Mouse (Mus musculus) heart, embryonic 16.5 days (tissue): ENCODE results near the gene Prss40. TPM values are rescaled to one million over a fixed set of nuclear protein-coding genes. Genes with fewer than 3 reads are reported as not detected.
"Not testable (repeated sequence)": the region's sequence is repeated elsewhere in the genome, so short reads cannot be mapped to it uniquely, and the experiment has no call there.

ENCODE experiments used
- ATAC-seq: fragments of 200-750 bp; cut with Nextera tagmentation; replicated peaks from 2 replicates; pipeline ENCODE4 v1.8.0; 2017; ENCODE audit warnings: moderate number of reproducible peaks; ENCODE audit not compliant: insufficient read depth, low FRiP score; ENCODE audit errors: extremely low read depth
- H3K27ac ChIP-seq: fragments of 300-500 bp; sonication (generic); 2 replicates; pipeline ENCODE4 v1.5.1; 2014; ENCODE audit warnings: mild to moderate bottlenecking, low read length, control low read depth, moderate library complexity
- H3K27me3 ChIP-seq: fragments of 300-500 bp; sonication (generic); 2 replicates; pipeline ENCODE4 v1.6.1; 2014; ENCODE audit warnings: low read length, mixed read lengths; ENCODE audit not compliant: control insufficient read depth, insufficient read depth
- H3K36me3 ChIP-seq: fragments of 300-500 bp; sonication (generic); 2 replicates; pipeline ENCODE4 v1.6.1; 2014; ENCODE audit not compliant: control insufficient read depth, insufficient read depth
- H3K4me1 ChIP-seq: fragments of 300-500 bp; sonication (generic); 2 replicates; pipeline ENCODE4 v1.6.1; 2014; ENCODE audit warnings: low read length, mixed read lengths; ENCODE audit not compliant: control insufficient read depth, insufficient read depth
- H3K4me2 ChIP-seq: fragments of 300-500 bp; sonication (generic); 2 replicates; pipeline ENCODE4 v1.6.1; 2014; ENCODE audit warnings: low read depth, mild to moderate bottlenecking, control low read depth, low read length
- H3K4me3 ChIP-seq: fragments of 300-500 bp; sonication (generic); 2 replicates; pipeline ENCODE4 v1.5.1; 2014; ENCODE audit warnings: mild to moderate bottlenecking, control low read depth, low read length
- H3K9ac ChIP-seq: fragments of 300-500 bp; sonication (generic); 2 replicates; pipeline ENCODE4 v1.6.1; 2014; ENCODE audit warnings: low read length, control low read depth
- H3K9me3 ChIP-seq: fragments of 300-500 bp; sonication (generic); replicated peaks from 2 replicates; pipeline ENCODE4 v1.6.1; 2016; ENCODE audit warnings: low read length; ENCODE audit not compliant: control insufficient read depth
- WGBS: fragments of 180-500 bp; shearing (Covaris S2); extraction: QIAGEN DNeasy Blood & Tissue Kit; methylation state at CpG from one replicate; pipeline ENCODE4 v1.1.7; 2014; 5-methylcytosine and 5-hydroxymethylcytosine counted together
- polyA plus RNA-seq: library from polyadenylated mRNA; unstranded; fragments of >200 nt; fragmentation: Nextera tagmentation; extraction: Ambion mirVana; gene quantifications from 2 replicates; pipeline ENCODE4 v1.2.1, GENCODE M21; 2015

Gene Prss40
- polyA plus RNA-seq, 1 experiment from 2014 or later, result not detected

GRCm38 (mm10) chr1:34536767-34537485 lies 23.8 kb downstream of the Prss40 start:
- Histone ChIP-seq H3K36me3 (no peaks in the 10 kb centered on the region), H3K9ac (no peak overlapping the region), H3K4me2 (peak overlapping the region; percentile 39), H3K27ac (no peak overlapping the region), H3K27me3 (peaks cover 11% of the 10 kb centered on the region), H3K4me1 (no peaks in the 10 kb centered on the region), H3K4me3 (peak overlapping the region; percentile 16; the same call in 1 of the 2 replicates), H3K9me3 (no peaks in the 10 kb centered on the region)
- WGBS, result 7% methylated on average over 16 of the region's 16 CpGs
- ATAC-seq, result 0 out of 2 replicates have a peak, but pooled peaks have one; percentile 18

GRCm38 (mm10) chr1:34536291-34536766 lies 24.4 kb downstream of the Prss40 start:
- 2% methylated on average over 14 of the region's 14 CpGs for WGBS

GRCm38 (mm10) chr1:34535043-34535698 lies 25.6 kb downstream of the Prss40 start, which contains the start of gene Cfc1:
Gene Cfc1 (plus strand): TSS chr1:34535648.
- not testable (repeated sequence) for H3K9ac ChIP-seq, H3K9me3 ChIP-seq, H3K4me1 ChIP-seq, ATAC-seq, H3K36me3 ChIP-seq, H3K27ac ChIP-seq
- 19% methylated on average over 7 of the region's 7 CpGs for WGBS
- H3K4me3 ChIP-seq, result peak within 1 kb of the TSS; percentile 16; the same call in 1 of the 2 replicates
- peak within 1 kb of the TSS; percentile 39 for H3K4me2 ChIP-seq
- H3K27me3 ChIP-seq, result peaks cover 11% of the 10 kb centered on the region

More at GRCm38 (mm10) chr1:34536291-34536766, 24.4 kb downstream of the Prss40 start:
- Histone ChIP-seq H3K36me3 (no peaks in the 10 kb centered on the region), H3K27me3 (peaks cover 11% of the 10 kb centered on the region), H3K4me2 (peak overlapping the region; percentile 39), H3K9me3 (no peaks in the 10 kb centered on the region), H3K4me1 (no peaks in the 10 kb centered on the region), H3K4me3 (peak overlapping the region; percentile 16; the same call in 1 of the 2 replicates), H3K27ac (no peak overlapping the region), H3K9ac (no peak overlapping the region)
- no peak for ATAC-seq

GRCm38 (mm10) chr1:34534574-34534973 lies 26.2 kb downstream of the Prss40 start:
- not testable (repeated sequence) for H3K4me3 ChIP-seq, H3K4me2 ChIP-seq, H3K9me3 ChIP-seq, H3K9ac ChIP-seq, H3K4me1 ChIP-seq, H3K27ac ChIP-seq, H3K36me3 ChIP-seq, ATAC-seq
- H3K27me3 ChIP-seq, result peaks cover 11% of the 10 kb centered on the region
- WGBS, result 22% methylated on average over 3 of the region's 3 CpGs

- Histone ChIP-seq H3K9ac (no peak overlapping the region), H3K27me3 (no peaks in the 10 kb centered on the region), H3K4me3 (no peak overlapping the region), H3K4me1 (peaks cover 6% of the 10 kb centered on the region), H3K27ac (no peak overlapping the region), H3K36me3 (no peaks in the 10 kb centered on the region), H3K9me3 (no peaks in the 10 kb centered on the region), H3K4me2 (no peak overlapping the region)
- no peak for ATAC-seq
- WGBS, result 80% methylated on average over 3 of the region's 3 CpGs
These were observed 37.1 kb downstream of the Prss40 start for GRCm38 (mm10) chr1:34523647-34524046.

- peaks cover 6% of the 10 kb centered on the region for H3K4me1 ChIP-seq
- no peaks in the 10 kb centered on the region for H3K36me3 ChIP-seq
- no peak for ATAC-seq
- no peaks in the 10 kb centered on the region for H3K9me3 ChIP-seq
- no peak overlapping the region for H3K4me3 ChIP-seq
- no peak overlapping the region for H3K9ac ChIP-seq
- H3K27ac ChIP-seq, result peak overlapping the region; percentile 10; the same call in 1 of the 2 replicates
- no peaks in the 10 kb centered on the region for H3K27me3 ChIP-seq
- 30% methylated on average over 3 of the region's 3 CpGs for WGBS
- no peak overlapping the region for H3K4me2 ChIP-seq
These were observed 37.9 kb downstream of the Prss40 start for GRCm38 (mm10) chr1:34522850-34523244.

GRCm38 (mm10) chr1:34522205-34522849 lies 38.4 kb downstream of the Prss40 start:
- Histone ChIP-seq H3K27ac (no peak overlapping the region), H3K4me3 (no peak overlapping the region), H3K9me3 (no peaks in the 10 kb centered on the region), H3K4me1 (peaks cover 6% of the 10 kb centered on the region), H3K27me3 (no peaks in the 10 kb centered on the region), H3K9ac (no peak overlapping the region), H3K4me2 (no peak overlapping the region), H3K36me3 (no peaks in the 10 kb centered on the region)
- 33% methylated on average over 6 of the region's 6 CpGs for WGBS
- ATAC-seq, result no peak

GRCm38 (mm10) chr1:34518259-34518658 lies 42.5 kb downstream of the Prss40 start:
- no peaks in the 10 kb centered on the region for H3K36me3 ChIP-seq
- H3K9me3 ChIP-seq, result peaks cover 2% of the 10 kb centered on the region; the same call in 1 of the 2 replicates
- H3K27me3 ChIP-seq, result no peaks in the 10 kb centered on the region
- H3K4me3 ChIP-seq, result no peak overlapping the region
- H3K9ac ChIP-seq, result no peak overlapping the region
- no peak overlapping the region for H3K27ac ChIP-seq
- ATAC-seq, result no peak
- no peak overlapping the region for H3K4me2 ChIP-seq
- peaks cover 6% of the 10 kb centered on the region for H3K4me1 ChIP-seq
- 67% methylated on average over 1 of the region's 1 CpGs for WGBS
